Mouse (Mus musculus) MEL (cell line): Measurements from ENCODE around the gene Homer2. TPM values are rescaled to one million over a fixed set of nuclear protein-coding genes. Genes with fewer than 3 reads are reported as not detected.

ENCODE experiments used
- DNase-seq: peaks from one replicate; pipeline ENCODE4 v3.0.0; 2011; ENCODE audit warnings: low read depth, low spot score
- H3K27ac ChIP-seq: 2 replicates; pipeline ENCODE4 v1.5.1; 2012; ENCODE audit warnings: low read depth, mild to moderate bottlenecking, control low read depth, low read length, moderate library complexity; ENCODE audit not compliant: control insufficient read depth
- H3K27me3 ChIP-seq, 2 experiments: fragments of 150-350 bp in 1 of 2; sonication (generic) in 1 of 2; 2 replicates each; pipeline ENCODE4 v1.6.1; 2012; ENCODE audit warnings: low read length in 2 of 2, mild to moderate bottlenecking in 2 of 2, improper control_type of control experiment in 1 of 2, moderate library complexity in 1 of 2; ENCODE audit not compliant: insufficient read depth in 2 of 2, control insufficient read depth in 1 of 2
- H3K36me3 ChIP-seq, 2 experiments: 2 replicates each; pipeline ENCODE4 v1.6.1; 2012 to 2014; ENCODE audit warnings: low read length in 2 of 2, improper control_type of control experiment in 1 of 2, inconsistent platforms in 1 of 2, mild to moderate bottlenecking in 1 of 2; ENCODE audit not compliant: insufficient read depth in 2 of 2, control insufficient read depth in 1 of 2
- H3K4me1 ChIP-seq, 2 experiments: fragments of 150-350 bp in 1 of 2; sonication (generic) in 1 of 2; 2 replicates each; pipeline ENCODE4 v1.6.1; 2012; ENCODE audit warnings: low read length in 2 of 2, improper control_type of control experiment in 1 of 2, mild to moderate bottlenecking in 1 of 2; ENCODE audit not compliant: insufficient read depth in 2 of 2, control insufficient read depth in 1 of 2
- H3K4me3 ChIP-seq, 2 experiments: fragments of 150-350 bp in 1 of 2; sonication (generic) in 1 of 2; 2 replicates each; pipeline ENCODE4 v1.5.1; 2012; ENCODE audit warnings: low read depth in 2 of 2, low read length in 2 of 2, mild to moderate bottlenecking in 2 of 2, moderate library complexity in 2 of 2, control low read depth in 1 of 2, improper control_type of control experiment in 1 of 2; ENCODE audit not compliant: control insufficient read depth in 1 of 2, insufficient read depth in 1 of 2
- H3K79me2 ChIP-seq: 2 replicates; pipeline ENCODE4 v1.6.1; 2012; ENCODE audit warnings: mild to moderate bottlenecking, low read length, moderate library complexity; ENCODE audit not compliant: control insufficient read depth, poor library complexity, insufficient read depth
- H3K9ac ChIP-seq: 2 replicates; pipeline ENCODE4 v1.6.1; 2012; ENCODE audit warnings: low read depth, mild to moderate bottlenecking, control low read depth, low read length, moderate library complexity; ENCODE audit not compliant: control insufficient read depth, poor library complexity, severe bottlenecking
- H3K9me3 ChIP-seq: fragments of 150-350 bp; sonication (generic); replicated peaks from 2 replicates; pipeline ENCODE4 v1.6.1; 2012; ENCODE audit warnings: mild to moderate bottlenecking, low read length, improper control_type of control experiment, moderate library complexity; ENCODE audit not compliant: insufficient read depth
- CTCF ChIP-seq, 3 experiments: IDR thresholded peaks in 2 of 3; conservative IDR thresholded peaks in 1 of 3; 2 replicates each; pipeline ENCODE4 v1.5.1; 2011 to 2012; ENCODE audit warnings: low read length in 3 of 3, low read depth in 2 of 3, mild to moderate bottlenecking in 2 of 3, improper control_type of control experiment in 1 of 3, inconsistent platforms in 1 of 3, mixed read lengths in 1 of 3, moderate library complexity in 1 of 3; ENCODE audit not compliant: control insufficient read depth in 1 of 3, insufficient read depth in 1 of 3, poor library complexity in 1 of 3, severe bottlenecking in 1 of 3
- E2F4 ChIP-seq: IDR thresholded peaks from 2 replicates; pipeline ENCODE4 v1.6.1; 2011; ENCODE audit warnings: low read depth, low read length, improper control_type of control experiment, borderline replicate concordance
- ELF1 ChIP-seq: IDR thresholded peaks from 2 replicates; pipeline ENCODE4 v1.6.1; 2014; ENCODE audit warnings: low read depth, mild to moderate bottlenecking, inconsistent platforms, low read length, improper control_type of control experiment, moderate library complexity
- EP300 ChIP-seq, 2 experiments: IDR thresholded peaks; 2 replicates each; pipeline ENCODE4 v1.6.1; 2011; ENCODE audit warnings: improper control_type of control experiment in 2 of 2, low read length in 2 of 2, low read depth in 1 of 2, mild to moderate bottlenecking in 1 of 2
- ETS1 ChIP-seq: IDR thresholded peaks from 2 replicates; pipeline ENCODE4 v1.6.1; 2012; ENCODE audit warnings: low read depth, mild to moderate bottlenecking, inconsistent platforms, low read length, improper control_type of control experiment, moderate library complexity
- GABPA ChIP-seq: IDR thresholded peaks from 2 replicates; pipeline ENCODE4 v1.6.1; 2012; ENCODE audit warnings: low read depth, mild to moderate bottlenecking, inconsistent platforms, low read length, improper control_type of control experiment, moderate library complexity
- GATA1 ChIP-seq: IDR thresholded peaks from 2 replicates; pipeline ENCODE4 v1.6.1; 2011; ENCODE audit warnings: low read depth, low read length, improper control_type of control experiment
- HCFC1 ChIP-seq: IDR thresholded peaks from 2 replicates; pipeline ENCODE4 v1.6.1; 2012; ENCODE audit warnings: low read depth, mild to moderate bottlenecking, inconsistent platforms, low read length, improper control_type of control experiment, moderate library complexity
- MAX ChIP-seq: IDR thresholded peaks from 2 replicates; pipeline ENCODE4 v1.6.1; 2011; ENCODE audit warnings: low read length, improper control_type of control experiment
- MAZ ChIP-seq: IDR thresholded peaks from 2 replicates; pipeline ENCODE4 v1.6.1; 2012; ENCODE audit warnings: low read depth, mild to moderate bottlenecking, inconsistent platforms, low read length, improper control_type of control experiment
- MXI1 ChIP-seq: IDR thresholded peaks from 2 replicates; pipeline ENCODE4 v1.6.1; 2011; ENCODE audit warnings: mild to moderate bottlenecking, low read depth, low read length, improper control_type of control experiment
- MYC ChIP-seq: IDR thresholded peaks from 2 replicates; pipeline ENCODE4 v1.6.1; 2011; ENCODE audit warnings: low read depth, mild to moderate bottlenecking, low read length, improper control_type of control experiment, moderate library complexity
- RAD21 ChIP-seq: IDR thresholded peaks from 2 replicates; pipeline ENCODE4 v1.6.1; 2011; ENCODE audit warnings: mild to moderate bottlenecking, low read depth, low read length, improper control_type of control experiment
- RCOR1 ChIP-seq: IDR thresholded peaks from 2 replicates; pipeline ENCODE4 v1.6.1; 2012; ENCODE audit warnings: low read depth, mild to moderate bottlenecking, inconsistent platforms, low read length, improper control_type of control experiment
- SIN3A ChIP-seq: IDR thresholded peaks from 2 replicates; pipeline ENCODE4 v1.6.1; 2012; ENCODE audit warnings: low read length, improper control_type of control experiment, inconsistent platforms
- TAL1 ChIP-seq: IDR thresholded peaks from 2 replicates; pipeline ENCODE4 v1.6.1; 2012; ENCODE audit warnings: mild to moderate bottlenecking, inconsistent platforms, low read length, moderate library complexity, mixed read lengths
- TCF12 ChIP-seq: IDR thresholded peaks from 2 replicates; pipeline ENCODE4 v1.6.1; 2014; ENCODE audit warnings: low read depth, mild to moderate bottlenecking, inconsistent platforms, low read length, improper control_type of control experiment, moderate library complexity
- USF1 ChIP-seq: IDR thresholded peaks from 2 replicates; pipeline ENCODE4 v1.6.1; 2014; ENCODE audit warnings: low read depth, mild to moderate bottlenecking, inconsistent platforms, low read length, improper control_type of control experiment, moderate library complexity
- USF2 ChIP-seq, 2 experiments: IDR thresholded peaks; 2 replicates each; pipeline ENCODE4 v1.6.1; 2011 to 2012; ENCODE audit warnings: improper control_type of control experiment in 2 of 2, low read length in 2 of 2, borderline replicate concordance in 1 of 2, inconsistent platforms in 1 of 2, low read depth in 1 of 2, mild to moderate bottlenecking in 1 of 2; ENCODE audit not compliant: insufficient read depth in 1 of 2
- ZKSCAN1 ChIP-seq: IDR thresholded peaks from 2 replicates; pipeline ENCODE4 v1.6.1; 2012; ENCODE audit warnings: low read depth, mild to moderate bottlenecking, inconsistent platforms, low read length, improper control_type of control experiment, moderate library complexity
- ZMIZ1 ChIP-seq: IDR thresholded peaks from 2 replicates; pipeline ENCODE4 v1.6.1; 2012; ENCODE audit warnings: low read depth, mild to moderate bottlenecking, inconsistent platforms, low read length, improper control_type of control experiment, moderate library complexity
- ZNF384 ChIP-seq: IDR thresholded peaks from 2 replicates; pipeline ENCODE4 v1.6.1; 2012; ENCODE audit warnings: low read depth, mild to moderate bottlenecking, inconsistent platforms, low read length, improper control_type of control experiment
- polyA plus RNA-seq, 2 experiments: library from polyadenylated mRNA; stranded (reverse) in 1 of 2; unstranded in 1 of 2; fragments of >175 nt in 1 of 2; fragments of >200 nt in 1 of 2; gene quantifications; 2 replicates each; pipeline versions ENCODE4 v1.2.1 to v1.2.4; 2012; ENCODE audit warnings: low replicate concordance in 2 of 2, low read depth in 1 of 2; ENCODE audit not compliant: insufficient read length in 2 of 2, insufficient read depth in 1 of 2, missing spikeins in 1 of 2
- total RNA-seq: library from RNA; depleted of rRNA; stranded (reverse); fragments of 300-350 nt; gene quantifications from 2 replicates; pipeline ENCODE4 v1.2.3, GENCODE M21; 2012

The Homer2 gene
- total and polyA plus RNA-seq, 3 experiments, result 18.4 to 39.0 TPM; not detected in 1

DNA sequence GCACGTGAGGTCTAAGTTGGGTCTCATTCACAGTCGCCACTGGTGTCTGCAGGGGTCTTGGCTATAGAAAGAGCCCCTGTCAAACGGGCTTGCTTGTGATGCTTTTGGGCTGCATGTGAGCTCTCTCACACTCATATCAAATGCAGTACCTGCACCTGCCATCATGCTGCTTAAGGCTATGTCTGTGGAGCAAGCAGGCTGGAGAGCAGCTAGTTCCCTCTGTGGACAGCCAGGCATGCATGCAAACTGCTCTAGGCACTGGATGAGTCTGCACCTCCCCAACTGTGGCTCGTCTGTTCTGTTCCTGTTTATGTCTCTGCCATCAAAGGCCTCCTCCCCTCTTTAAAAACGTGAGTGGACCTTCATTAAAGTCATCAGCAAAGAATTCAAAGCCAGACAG lies 100.9 kb downstream of the Homer2 start:
- Histone ChIP-seq H3K4me1 (peaks cover 2 to 13% of the 10 kb centered on the region in 2 experiments; a peak in 3 of 4 replicates), H3K27me3 (no peaks in the 10 kb centered on the region), H3K79me2 (no peaks in the 10 kb centered on the region), H3K27ac (no peak overlapping the region), H3K9me3 (no peaks in the 10 kb centered on the region), H3K9ac (no peak overlapping the region), H3K4me3 (no peak overlapping the region), H3K36me3 (peaks cover 0 to 5% of the 10 kb centered on the region in 2 experiments; a peak in 2 of 4 replicates)
- TF ChIP-seq ZMIZ1, result no peak
- TF ChIP-seq GABPA, result no peak
- no peak for TF ChIP-seq ELF1
- TF ChIP-seq ETS1, result no peak
- no peak for TF ChIP-seq EP300 (IDR thresholded peaks at IDR 0.05; ENCODE audit: low read depth in 1 of 2, low read length in 2 of 2)
- no peak for TF ChIP-seq USF1
- DNase-seq, result peak; percentile 38

- Histone ChIP-seq H3K9ac (no peak overlapping the region), H3K4me3 (no peak overlapping the region)
These were observed 101.8 kb downstream of the Homer2 start for GRCm38 (mm10) chr7:81605489-81605888.

GRCm38 (mm10) chr7:81604991-81605390 lies 102.3 kb downstream of the Homer2 start:
- Histone ChIP-seq H3K36me3 (peaks cover 0 to 5% of the 10 kb centered on the region in 2 experiments; a peak in 2 of 4 replicates), H3K4me1 (peaks cover 2 to 13% of the 10 kb centered on the region in 2 experiments; a peak in 3 of 4 replicates), H3K27me3 (no peaks in the 10 kb centered on the region), H3K27ac (no peak overlapping the region), H3K79me2 (no peaks in the 10 kb centered on the region), H3K9ac (no peak overlapping the region), H3K4me3 (no peak overlapping the region), H3K9me3 (no peaks in the 10 kb centered on the region)
- DNase-seq, result peak; percentile 18
- no peak for TF ChIP-seq RAD21
- no peak for TF ChIP-seq E2F4
- TF ChIP-seq USF1, result peak; percentile 63; the same call in 1 of the 2 replicates
- no peak for TF ChIP-seq EP300 (IDR thresholded peaks at IDR 0.05; ENCODE audit: low read depth in 1 of 2, low read length in 2 of 2)

More at GRCm38 (mm10) chr7:81605489-81605888, 101.8 kb downstream of the Homer2 start:
- peaks cover 2 to 13% of the 10 kb centered on the region in 2 experiments; a peak in 3 of 4 replicates for H3K4me1 ChIP-seq
- peak; percentile 84 for TF ChIP-seq MAX
- no peak for TF ChIP-seq RCOR1
- TF ChIP-seq EP300 (IDR thresholded peaks at IDR 0.05; ENCODE audit: low read depth in 1 of 2, low read length in 2 of 2), result peak; percentile 79 to 89
- 0 out of 2 replicates have a peak, but pooled peaks have one; percentile 26 for TF ChIP-seq USF1
- TF ChIP-seq USF2 (IDR thresholded peaks at IDR 0.05; ENCODE audit: borderline replicate concordance in 1 of 2, insufficient read depth in 1 of 2, low read depth in 1 of 2, low read length in 2 of 2), result no peak
- peak; percentile 76 for TF ChIP-seq MXI1
- TF ChIP-seq ZKSCAN1, result no peak
- TF ChIP-seq MYC, result peak; percentile 83
- no peak for TF ChIP-seq ZNF384
- no peak for TF ChIP-seq MAZ
- TF ChIP-seq TCF12, result peak; percentile 80
- TF ChIP-seq HCFC1, result no peak
- TF ChIP-seq ETS1, result peak; percentile 61
- no peak for TF ChIP-seq ZMIZ1
- peak; percentile 89 for TF ChIP-seq TAL1
- no peak for TF ChIP-seq CTCF (IDR thresholded peaks at IDR 0.05 in 2 of 3, conservative IDR thresholded peaks at IDR 0.05 in 1 of 3; ENCODE audit: control insufficient read depth in 1 of 3, insufficient read depth in 1 of 3, low read depth in 2 of 3, low read length in 3 of 3, poor library complexity in 1 of 3, severe bottlenecking in 1 of 3)
- TF ChIP-seq SIN3A, result peak; percentile 63; the same call in 1 of the 2 replicates
- TF ChIP-seq E2F4, result no peak
- TF ChIP-seq GATA1, result peak; percentile 87
- TF ChIP-seq, all 39 proteins: peak for 10
- H3K79me2 ChIP-seq, result no peaks in the 10 kb centered on the region
- H3K36me3 ChIP-seq, result peaks cover 0 to 5% of the 10 kb centered on the region in 2 experiments; a peak in 2 of 4 replicates
- peak; percentile 82 for DNase-seq
- H3K27ac ChIP-seq, result 0 out of 2 replicates have a peak overlapping the region, but pooled peaks have one; percentile 5
- no peaks in the 10 kb centered on the region for H3K27me3 ChIP-seq
- H3K9me3 ChIP-seq, result no peaks in the 10 kb centered on the region
